Mouse (Mus musculus) frontal cortex, adult (tissue): ENCODE measurements around the gene Prf1.
A peak's percentile ranks its signal among the peaks of the same experiment; 100 is the strongest.

Experiments
- ATAC-seq: cut with Nextera tagmentation; 2 replicates; pipeline ENCODE4 v1.9.2; 2017; ENCODE audit warnings: mild to moderate bottlenecking, moderate library complexity, mixed read lengths; ENCODE audit not compliant: low TSS enrichment

The Prf1 gene

GRCm38 (mm10) chr10:61297477-61297876 is at the start of gene Prf1:
TSS of gene Prf1 (plus strand) at chr10:61297833.
- no peak for ATAC-seq

GRCm38 (mm10) chr10:61248596-61249114 is 49.0 kb upstream of the Prf1 start:
- ATAC-seq = no peak

GRCm38 (mm10) chr10:61249951-61250350 is 47.7 kb upstream of the Prf1 start:
- ATAC-seq = no peak

- ATAC-seq = no peak
Measured at GRCm38 (mm10) chr10:61254761-61255160, 42.9 kb upstream of the Prf1 start.

GRCm38 (mm10) chr10:61255190-61255589 is 42.4 kb upstream of the Prf1 start:
- ATAC-seq = no peak

GRCm38 (mm10) chr10:61256665-61257064 is 41.0 kb upstream of the Prf1 start:
- no peak for ATAC-seq

- ATAC-seq = peak; percentile 99
Measured at GRCm38 (mm10) chr10:61258131-61258530, 39.5 kb upstream of the Prf1 start.

- no peak for ATAC-seq
Measured at GRCm38 (mm10) chr10:61261229-61262156, 36.1 kb upstream of the Prf1 start.

GRCm38 (mm10) chr10:61263606-61264005 is 34.0 kb upstream of the Prf1 start:
- no peak for ATAC-seq

- ATAC-seq = no peak
Measured at GRCm38 (mm10) chr10:61267378-61267777, 30.3 kb upstream of the Prf1 start.

GRCm38 (mm10) chr10:61272089-61272626 is 25.5 kb upstream of the Prf1 start:
- no peak for ATAC-seq

- no peak for ATAC-seq
Measured at GRCm38 (mm10) chr10:61272631-61273030, 25.0 kb upstream of the Prf1 start.

GRCm38 (mm10) chr10:61273081-61273843 is 24.4 kb upstream of the Prf1 start, which contains the start of gene Adamts14:
TSS of gene Adamts14 (minus strand) at chr10:61273438.
- ATAC-seq = 0 out of 2 replicates have a peak, but pooled peaks have one; percentile 42

- 0 out of 2 replicates have a peak, but pooled peaks have one; percentile 56 for ATAC-seq
Measured at GRCm38 (mm10) chr10:61273844-61274215, 23.8 kb upstream of the Prf1 start.

GRCm38 (mm10) chr10:61274532-61274931 is 23.1 kb upstream of the Prf1 start:
- ATAC-seq = no peak

- peak; percentile 77 for ATAC-seq
Measured at GRCm38 (mm10) chr10:61275669-61276110, 21.9 kb upstream of the Prf1 start.

GRCm38 (mm10) chr10:61277051-61277450 is 20.6 kb upstream of the Prf1 start:
- ATAC-seq = no peak

GRCm38 (mm10) chr10:61277918-61278674 is 19.5 kb upstream of the Prf1 start:
- ATAC-seq = no peak

GRCm38 (mm10) chr10:61281115-61281514 is 16.5 kb upstream of the Prf1 start:
- no peak for ATAC-seq

GRCm38 (mm10) chr10:61284309-61284708 is 13.3 kb upstream of the Prf1 start:
- ATAC-seq = no peak

GRCm38 (mm10) chr10:61285271-61285670 is 12.4 kb upstream of the Prf1 start:
- ATAC-seq = no peak
